9 mouse cellular contexts compared by ENCODE assay signal in genomic region chr15:31611027-31611426, GRCm38 (mm10). TPM values are rescaled to one million over a fixed set of nuclear protein-coding genes. Genes with fewer than 3 reads are reported as not detected.
DNase-seq lines count a peak whose midpoint lies in the region; ATAC-seq lines count a peak whose summit lies in the region.
"Had no signal": no experiment of that assay in that cellular context is flagged by ENCODE, and none has a peak within 500 bp of the region (broad histone marks: within the 10 kb centered on the region; RNA-seq: fewer than 3 reads in every experiment).

No protein-coding gene starts in this region.

- H3K27me3 ChIP-seq in limb, embryonic 10.5 days (ENCODE audit: low read depth, poor library complexity, severe bottlenecking): no peaks in the 10 kb centered on the region
- H3K27me3 ChIP-seq: embryonic facial prominence, embryonic 13.5 days had no signal

- H3K9me3 ChIP-seq in limb, embryonic 10.5 days (replicated peaks): no peaks in the 10 kb centered on the region
- H3K9me3 ChIP-seq: embryonic facial prominence, embryonic 13.5 days had no signal

- ATAC-seq in megakaryocyte-erythroid progenitor cell, adult 5-6 weeks (replicated peaks; ENCODE audit: low FRiP score, low TSS enrichment, poor library complexity, severe bottlenecking): no peak

- no peak overlapping the region for H3K27ac ChIP-seq in limb, embryonic 10.5 days
- H3K27ac ChIP-seq: embryonic facial prominence, embryonic 13.5 days had no signal

- H3K4me3 ChIP-seq in limb, embryonic 10.5 days: no peak overlapping the region
- H3K4me3 ChIP-seq: embryonic facial prominence, embryonic 13.5 days had no signal

- DNase-seq in cerebellum, adult 18-20 months: peak; percentile 29 to 32
- DNase-seq in cerebellum, adult 11 months: no peak
- DNase-seq in left cerebral cortex, postnatal 4 days: peak; percentile 67
- DNase-seq in left cerebral cortex, postnatal 36 days (ENCODE audit: low spot score in 2 of 2): no peak
- DNase-seq in adrenal gland, postnatal 36 days: peak; percentile 77 to 78
- peak; percentile 45 for DNase-seq in limb, embryonic 10.5 days (ENCODE audit: low spot score)
- DNase-seq in urinary bladder, postnatal 4 days (ENCODE audit: low spot score in 2 of 2): no peak

- H3K36me3 ChIP-seq in limb, embryonic 10.5 days: peaks cover 18% of the 10 kb centered on the region

- intact Hi-C loops in left cerebral cortex, postnatal 4 days (cut with DNase I): loop anchor here (10.0 kb wide), 2 partner anchors 634 to 1124 kb away; partner anchors contain the start of gene Sema5a
- intact Hi-C loops in left cerebral cortex, postnatal 36 days (cut with DNase I): loop anchor here (10.0 kb wide), 1 partner anchor 634 kb away; the partner anchor contains the start of gene Sema5a

- 80% methylated on average over 3 of the region's 3 CpGs for WGBS in limb, embryonic 10.5 days

- H3K4me1 ChIP-seq in limb, embryonic 10.5 days: no peaks in the 10 kb centered on the region

RNA-seq across cellular contexts. Expression of gene Fam173b, which starts 9.4 kb away (rescaled TPM):
- 10 to 100 TPM; 11.4 to 13.0 TPM for total RNA-seq in left cerebral cortex, postnatal 4 days (2021)
- 10 to 100 TPM in 1 of 2 experiments, 1 to 10 TPM in 1; 9.2 to 12.8 TPM for total RNA-seq in left cerebral cortex, postnatal 36 days (2021)
- total RNA-seq in adrenal gland, postnatal 36 days (2021): 10 to 100 TPM; 22.4 to 25.2 TPM
- polyA plus RNA-seq in limb, embryonic 10.5 days (2016; fragmentation: Nextera tagmentation; extraction: Ambion mirVana): 13.7 and 14.7 TPM in 2 replicates
- 15.0 and 22.3 TPM in 2 replicates for total RNA-seq in megakaryocyte-erythroid progenitor cell, adult 5-6 weeks (2014; fragmentation: Nextera tagmentation)
- 5.7 and 11.0 TPM in 2 replicates for total RNA-seq in megakaryocyte-erythroid progenitor cell, adult 5-6 weeks (2017)

RNA-seq across cellular contexts. Expression of gene Cct5, which starts 9.4 kb away (rescaled TPM):
- total RNA-seq in left cerebral cortex, postnatal 4 days (2021): 100 to 1,000 TPM; 306 to 309 TPM
- total RNA-seq in left cerebral cortex, postnatal 36 days (2021): 100 to 1,000 TPM; 180 to 184 TPM
- total RNA-seq in adrenal gland, postnatal 36 days (2021): 100 to 1,000 TPM; 318 to 346 TPM
- polyA plus RNA-seq in limb, embryonic 10.5 days (2016; fragmentation: Nextera tagmentation; extraction: Ambion mirVana): 754 and 870 TPM in 2 replicates
- total RNA-seq in megakaryocyte-erythroid progenitor cell, adult 5-6 weeks (2014; fragmentation: Nextera tagmentation): 506 and 590 TPM in 2 replicates
- 614 and 625 TPM in 2 replicates for total RNA-seq in megakaryocyte-erythroid progenitor cell, adult 5-6 weeks (2017)

RNA-seq across cellular contexts. Expression of gene Cmbl, which starts 45.8 kb away (rescaled TPM):
- 1 to 10 TPM; 6.3 to 8.6 TPM for total RNA-seq in left cerebral cortex, postnatal 4 days (2021)
- 10 to 100 TPM; 13.2 to 14.4 TPM for total RNA-seq in left cerebral cortex, postnatal 36 days (2021)
- total RNA-seq in adrenal gland, postnatal 36 days (2021): 100 to 1,000 TPM; 117 to 206 TPM
- polyA plus RNA-seq in limb, embryonic 10.5 days (2016; fragmentation: Nextera tagmentation; extraction: Ambion mirVana): 0.98 and 2.0 TPM in 2 replicates
- not detected in 2 replicates for total RNA-seq in megakaryocyte-erythroid progenitor cell, adult 5-6 weeks (2014; fragmentation: Nextera tagmentation)
- not detected in 2 replicates for total RNA-seq in megakaryocyte-erythroid progenitor cell, adult 5-6 weeks (2017)

Comparison
In these comparisons a context has a peak if more than half of its experiments do, and no peak if none do; other contexts are left out.
1. DNase-seq: peak in cerebellum, adult 18-20 months (2 of 2), left cerebral cortex, postnatal 4 days (single experiment), adrenal gland, postnatal 36 days (2 of 2) and limb, embryonic 10.5 days (single experiment); none in cerebellum, adult 11 months (single experiment), left cerebral cortex, postnatal 36 days (0 of 2) and urinary bladder, postnatal 4 days (0 of 2).
2. RNA of gene Cmbl, which starts 45.8 kb away (total RNA-seq): 117 to 206 TPM in adrenal gland, postnatal 36 days; 13.2 to 14.4 TPM in left cerebral cortex, postnatal 36 days, 6.3 to 8.6 TPM in left cerebral cortex, postnatal 4 days and not detected in megakaryocyte-erythroid progenitor cell, adult 5-6 weeks; every median in the first group is over 4 times any median in the second.